Mouse (Mus musculus) retina, embryonic 14.5 days (tissue): ENCODE measurements at regions not wholly inside any gene's neighbourhood (a gene's known extent, or its start where the extent isn't known, plus 50 kb on each side); places are given as distances from the start of the nearest gene placed in this dataset.
A peak's percentile ranks its signal among the peaks of the same experiment; 100 is the strongest.

Experiments
- DNase-seq: peaks from one replicate; pipeline ENCODE4 v3.0.0-alpha.2; 2015; ENCODE audit warnings: low spot score

GRCm38 (mm10) chr14:15603954-15604523 lies 165.3 kb upstream of the Lrrc3b start:
- DNase-seq: no peak

- peak; percentile 40 for DNase-seq
Measured at GRCm38 (mm10) chr14:15610166-15610565, 171.4 kb upstream of the Lrrc3b start.

GRCm38 (mm10) chr14:15634581-15634980 lies 195.8 kb upstream of the Lrrc3b start:
- DNase-seq: no peak

GRCm38 (mm10) chr14:15637681-15638080 lies 198.9 kb upstream of the Lrrc3b start:
- no peak for DNase-seq

- no peak for DNase-seq
Measured at GRCm38 (mm10) chr14:15638869-15639268, 200.1 kb upstream of the Lrrc3b start.

GRCm38 (mm10) chr14:15660886-15661285 lies 222.1 kb upstream of the Lrrc3b start:
- no peak for DNase-seq

- no peak for DNase-seq
Measured at GRCm38 (mm10) chr14:15672292-15672691, 233.5 kb upstream of the Lrrc3b start.

GRCm38 (mm10) chr14:15677218-15677617 lies 238.4 kb upstream of the Lrrc3b start:
- no peak for DNase-seq

GRCm38 (mm10) chr14:15679456-15679855 lies 240.7 kb upstream of the Lrrc3b start:
- DNase-seq: no peak

- no peak for DNase-seq
Measured at GRCm38 (mm10) chr14:15698001-15698400, 259.2 kb upstream of the Lrrc3b start.

GRCm38 (mm10) chr14:15698607-15699006 lies 259.8 kb upstream of the Lrrc3b start:
- DNase-seq: no peak

- DNase-seq: no peak
Measured at GRCm38 (mm10) chr14:15722135-15722534, 283.3 kb upstream of the Lrrc3b start.

- peak; percentile 1 for DNase-seq
Measured at GRCm38 (mm10) chr14:15746629-15747238, 307.9 kb upstream of the Lrrc3b start.

GRCm38 (mm10) chr14:15769846-15770448 lies 331.2 kb upstream of the Lrrc3b start:
- DNase-seq: no peak

GRCm38 (mm10) chr14:15784727-15785126 lies 345.9 kb upstream of the Lrrc3b start:
- no peak for DNase-seq

- DNase-seq: no peak
Measured at GRCm38 (mm10) chr14:15785230-15785629, 346.4 kb upstream of the Lrrc3b start.

- no peak for DNase-seq
Measured at GRCm38 (mm10) chr14:15795698-15796097, 356.9 kb upstream of the Lrrc3b start.

GRCm38 (mm10) chr14:15797019-15797418 lies 358.2 kb upstream of the Lrrc3b start:
- no peak for DNase-seq

- no peak for DNase-seq
Measured at GRCm38 (mm10) chr14:15801477-15802099, 362.8 kb upstream of the Lrrc3b start.

- DNase-seq: no peak
Measured at GRCm38 (mm10) chr14:15809083-15809482, 370.3 kb upstream of the Lrrc3b start.

- no peak for DNase-seq
Measured at GRCm38 (mm10) chr14:15841390-15842023, 402.7 kb upstream of the Lrrc3b start.

GRCm38 (mm10) chr14:15842024-15842599 lies 403.3 kb upstream of the Lrrc3b start:
- DNase-seq: no peak
